Mouse (Mus musculus) midbrain, embryonic 12.5 days (tissue): ENCODE measurements around the gene Mxi1. TPM values are rescaled to one million over a fixed set of nuclear protein-coding genes. Genes with fewer than 3 reads are reported as not detected.

Source experiments
- ATAC-seq: fragments of 200-750 bp; cut with Nextera tagmentation; 2 replicates; pipeline ENCODE4 v1.8.0; 2017; ENCODE audit warnings: low read depth, moderate TSS enrichment, moderate library complexity; ENCODE audit not compliant: low FRiP score
- H3K27ac ChIP-seq: fragments of 300-500 bp; sonication (generic); replicated peaks from 2 replicates; pipeline ENCODE4 v1.5.1; 2016; ENCODE audit warnings: mild to moderate bottlenecking
- H3K27me3 ChIP-seq: fragments of 300-500 bp; sonication (generic); 2 replicates; pipeline ENCODE4 v1.6.1; 2016; ENCODE audit warnings: mild to moderate bottlenecking
- H3K36me3 ChIP-seq: fragments of 300-500 bp; sonication (generic); 2 replicates; pipeline ENCODE4 v1.6.1; 2016
- H3K4me1 ChIP-seq: fragments of 300-500 bp; sonication (generic); 2 replicates; pipeline ENCODE4 v1.6.1; 2016
- H3K4me2 ChIP-seq: fragments of 300-500 bp; sonication (generic); replicated peaks from 2 replicates; pipeline ENCODE4 v1.6.1; 2016; ENCODE audit warnings: mild to moderate bottlenecking, moderate library complexity
- H3K4me3 ChIP-seq: fragments of 300-500 bp; sonication (generic); 2 replicates; pipeline ENCODE4 v1.5.1; 2016; ENCODE audit warnings: mild to moderate bottlenecking
- H3K9ac ChIP-seq: fragments of 300-500 bp; sonication (generic); replicated peaks from 2 replicates; pipeline ENCODE4 v1.6.1; 2016; ENCODE audit warnings: mild to moderate bottlenecking, moderate library complexity
- H3K9me3 ChIP-seq: fragments of 300-500 bp; sonication (generic); 2 replicates; pipeline ENCODE4 v1.6.1; 2016; ENCODE audit warnings: mild to moderate bottlenecking
- WGBS: fragments of 180-500 bp; shearing (Covaris S2); methylation state at CpG from one replicate; pipeline ENCODE4 v1.1.7; 2016; 5-methylcytosine and 5-hydroxymethylcytosine counted together
- polyA plus RNA-seq: library from polyadenylated mRNA; unstranded; fragments of >200 nt; fragmentation: Nextera tagmentation; extraction: Ambion mirVana; gene quantifications from 2 replicates; pipeline ENCODE4 v1.2.1, GENCODE M21; 2016

The Mxi1 gene
- polyA plus RNA-seq, 1 experiment from 2014 or later = 71.3 TPM

GRCm38 (mm10) chr19:53408398-53408797, 98.1 kb downstream of the Mxi1 start:
- H3K27me3 ChIP-seq = no peaks in the 10 kb centered on the region
- H3K9me3 ChIP-seq = no peaks in the 10 kb centered on the region
- H3K36me3 ChIP-seq = no peaks in the 10 kb centered on the region
- no peak overlapping the region for H3K4me2 ChIP-seq
- H3K4me1 ChIP-seq = peaks cover 9% of the 10 kb centered on the region
- no peak overlapping the region for H3K9ac ChIP-seq
- H3K27ac ChIP-seq = no peak overlapping the region
- WGBS = 90% methylated on average over 8 of the region's 8 CpGs
- no peak for ATAC-seq
- no peak overlapping the region for H3K4me3 ChIP-seq

- Histone ChIP-seq H3K4me1 (peaks cover 9% of the 10 kb centered on the region), H3K9me3 (no peaks in the 10 kb centered on the region), H3K4me2 (no peak overlapping the region), H3K9ac (no peak overlapping the region), H3K27me3 (no peaks in the 10 kb centered on the region), H3K4me3 (no peak overlapping the region), H3K27ac (no peak overlapping the region), H3K36me3 (no peaks in the 10 kb centered on the region)
- 70% methylated on average over 17 of the region's 17 CpGs for WGBS
- ATAC-seq = no peak
These were observed 99.5 kb downstream of the Mxi1 start for GRCm38 (mm10) chr19:53409663-53410307.

- Histone ChIP-seq H3K4me3 (no peak overlapping the region), H3K9ac (no peak overlapping the region), H3K36me3 (no peaks in the 10 kb centered on the region), H3K9me3 (no peaks in the 10 kb centered on the region), H3K4me2 (no peak overlapping the region), H3K27me3 (no peaks in the 10 kb centered on the region), H3K27ac (no peak overlapping the region), H3K4me1 (peaks cover 9% of the 10 kb centered on the region)
- WGBS = 4% methylated on average over 6 of the region's 6 CpGs
- no peak for ATAC-seq
These were observed 102.0 kb downstream of the Mxi1 start for GRCm38 (mm10) chr19:53412149-53412848.

- no peak overlapping the region for H3K4me2 ChIP-seq
- no peaks in the 10 kb centered on the region for H3K27me3 ChIP-seq
- H3K9me3 ChIP-seq = no peaks in the 10 kb centered on the region
- H3K27ac ChIP-seq = no peak overlapping the region
- peaks cover 9% of the 10 kb centered on the region for H3K4me1 ChIP-seq
- no peak overlapping the region for H3K4me3 ChIP-seq
- no peaks in the 10 kb centered on the region for H3K36me3 ChIP-seq
- H3K9ac ChIP-seq = no peak overlapping the region
- 89% methylated on average over 15 of the region's 15 CpGs for WGBS
- no peak for ATAC-seq
These were observed 103.5 kb downstream of the Mxi1 start for GRCm38 (mm10) chr19:53413617-53414380.

GRCm38 (mm10) chr19:53414650-53415049, 104.3 kb downstream of the Mxi1 start:
- Histone ChIP-seq H3K27me3 (no peaks in the 10 kb centered on the region), H3K27ac (no peak overlapping the region), H3K9ac (no peak overlapping the region), H3K4me1 (peaks cover 9% of the 10 kb centered on the region), H3K9me3 (no peaks in the 10 kb centered on the region), H3K4me2 (no peak overlapping the region), H3K4me3 (no peak overlapping the region), H3K36me3 (no peaks in the 10 kb centered on the region)
- 91% methylated on average over 11 of the region's 11 CpGs for WGBS
- no peak for ATAC-seq

- Histone ChIP-seq H3K4me2 (no peak overlapping the region), H3K4me3 (no peak overlapping the region), H3K9ac (no peak overlapping the region), H3K36me3 (no peaks in the 10 kb centered on the region), H3K27ac (no peak overlapping the region), H3K9me3 (no peaks in the 10 kb centered on the region), H3K27me3 (no peaks in the 10 kb centered on the region), H3K4me1 (peaks cover 9% of the 10 kb centered on the region)
- 86% methylated on average over 17 of the region's 17 CpGs for WGBS
- ATAC-seq = no peak
These were observed 104.9 kb downstream of the Mxi1 start for GRCm38 (mm10) chr19:53415198-53415597.

- H3K4me2 ChIP-seq = no peak overlapping the region
- peaks cover 10% of the 10 kb centered on the region for H3K4me1 ChIP-seq
- 49% methylated on average over 5 of the region's 5 CpGs for WGBS
- H3K4me3 ChIP-seq = no peak overlapping the region
- no peaks in the 10 kb centered on the region for H3K9me3 ChIP-seq
- no peak overlapping the region for H3K9ac ChIP-seq
- peaks cover 20% of the 10 kb centered on the region for H3K27me3 ChIP-seq
- ATAC-seq = no peak
- no peak overlapping the region for H3K27ac ChIP-seq
- no peaks in the 10 kb centered on the region for H3K36me3 ChIP-seq
These were observed 109.5 kb downstream of the Mxi1 start for GRCm38 (mm10) chr19:53419834-53420233.

GRCm38 (mm10) chr19:53420924-53421582, 110.7 kb downstream of the Mxi1 start:
- peak overlapping the region; percentile 61; the same call in 1 of the 2 replicates for H3K27ac ChIP-seq
- peak; percentile 97 for ATAC-seq
- 1% methylated on average over 19 of the region's 19 CpGs for WGBS

GRCm38 (mm10) chr19:53421583-53422188, 111.4 kb downstream of the Mxi1 start:
- Histone ChIP-seq H3K9me3 (no peaks in the 10 kb centered on the region), H3K4me1 (peaks cover 10% of the 10 kb centered on the region), H3K9ac (no peak overlapping the region; the same call in 1 of the 2 replicates), H3K36me3 (no peaks in the 10 kb centered on the region), H3K27me3 (peaks cover 20% of the 10 kb centered on the region), H3K4me3 (peak overlapping the region; percentile 50), H3K4me2 (peak overlapping the region; percentile 93), H3K27ac (no peak overlapping the region)
- peak; percentile 32 for ATAC-seq
- WGBS = 0% methylated on average over 6 of the region's 6 CpGs

More at GRCm38 (mm10) chr19:53420924-53421582, 110.7 kb downstream of the Mxi1 start:
- Histone ChIP-seq H3K9me3 (no peaks in the 10 kb centered on the region), H3K36me3 (no peaks in the 10 kb centered on the region), H3K27me3 (peaks cover 20% of the 10 kb centered on the region), H3K9ac (peak overlapping the region; percentile 51), H3K4me3 (peak overlapping the region; percentile 50), H3K4me2 (peak overlapping the region; percentile 93), H3K4me1 (peaks cover 10% of the 10 kb centered on the region)

- H3K9ac ChIP-seq = no peak overlapping the region
- H3K36me3 ChIP-seq = no peaks in the 10 kb centered on the region
- WGBS = 79% methylated on average over 18 of the region's 18 CpGs
- ATAC-seq = no peak
- H3K4me2 ChIP-seq = no peak overlapping the region
- peaks cover 20% of the 10 kb centered on the region for H3K27me3 ChIP-seq
- H3K9me3 ChIP-seq = no peaks in the 10 kb centered on the region
- H3K4me1 ChIP-seq = peaks cover 10% of the 10 kb centered on the region
- no peak overlapping the region for H3K4me3 ChIP-seq
- no peak overlapping the region for H3K27ac ChIP-seq
These were observed 112.3 kb downstream of the Mxi1 start for GRCm38 (mm10) chr19:53422358-53423308.
